Mouse (Mus musculus): Measurements from ENCODE around the gene Mterf1b.

Mterf1b gene

DNA sequence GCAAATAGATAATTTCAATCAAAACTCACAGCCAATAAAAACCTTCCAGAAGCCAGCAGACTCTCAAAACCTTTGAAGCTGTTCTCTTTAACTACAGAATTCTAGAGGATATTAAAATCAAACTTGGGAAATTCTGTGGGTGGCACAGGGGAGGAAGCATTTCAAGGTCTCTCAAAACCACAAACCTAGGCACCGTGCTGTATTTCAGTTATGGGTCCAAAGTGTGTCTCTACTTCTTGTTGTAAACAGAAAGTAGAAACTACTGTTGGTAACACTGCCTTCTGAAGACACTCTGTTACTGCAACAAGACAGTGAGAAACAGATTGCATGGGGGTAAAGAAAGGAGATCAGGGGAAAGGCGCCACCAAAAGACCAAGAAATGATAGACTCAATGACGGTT is 52.8 kb downstream of the Mterf1b start:
- DNase-seq (ENCODE audit: low spot score): no peak

DNA sequence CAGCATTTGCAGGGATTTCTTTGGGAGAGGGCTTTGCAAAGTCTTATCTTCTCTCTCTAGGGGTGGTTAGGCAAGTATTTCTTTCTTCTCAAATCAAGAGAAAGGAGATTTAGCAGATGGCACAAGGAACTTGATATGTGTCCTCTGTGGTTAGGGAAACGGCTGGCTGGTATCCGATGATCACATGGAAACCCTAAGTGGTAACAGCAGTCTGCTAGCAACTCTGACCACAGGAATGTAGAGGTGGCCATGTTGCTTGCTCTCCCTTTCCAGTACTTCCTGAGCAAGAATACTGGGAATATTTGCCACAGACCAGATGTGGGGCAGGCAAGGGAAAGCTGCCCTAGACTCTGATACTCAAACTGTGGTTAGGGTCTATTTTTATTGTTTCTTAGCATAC is 53.9 kb downstream of the Mterf1b start:
- no peak for DNase-seq (ENCODE audit: low spot score)

Data from embryo, embryonic 10.5 days (tissue).